Mouse (Mus musculus) R1 (cell line): ENCODE measurements around the gene Serpina11.
A peak's percentile ranks its signal among the peaks of the same experiment; 100 is the strongest.
"Not testable (repeated sequence)": the region's sequence is repeated elsewhere in the genome, so short reads cannot be mapped to it uniquely, and the experiment has no call there.

Experiments used
- DNase-seq: peaks from one replicate; pipeline ENCODE4 v3.0.0-alpha.2; 2018; ENCODE audit warnings: low read depth, low spot score

Gene Serpina11

DNA sequence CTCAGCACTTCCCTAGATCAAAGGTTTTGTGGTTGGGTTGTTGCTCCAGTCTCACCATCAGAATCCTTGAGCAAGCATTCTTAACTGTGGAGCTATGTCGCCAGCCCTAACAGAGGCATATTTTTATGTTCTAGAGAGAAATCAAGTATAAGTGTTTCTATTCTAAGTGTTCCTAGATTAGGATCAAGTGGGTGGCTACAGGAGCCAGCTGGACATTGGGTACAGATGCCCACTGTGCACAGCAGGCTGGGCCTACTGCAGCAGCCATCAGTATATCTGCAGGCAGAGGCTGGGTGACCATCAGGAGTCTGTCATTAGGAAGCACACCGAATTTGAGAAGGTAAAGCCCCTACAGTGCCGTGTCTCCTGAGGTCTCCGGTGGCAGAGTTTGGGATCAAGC is 18.7 kb downstream of the Serpina11 start:
- no peak for DNase-seq

DNA sequence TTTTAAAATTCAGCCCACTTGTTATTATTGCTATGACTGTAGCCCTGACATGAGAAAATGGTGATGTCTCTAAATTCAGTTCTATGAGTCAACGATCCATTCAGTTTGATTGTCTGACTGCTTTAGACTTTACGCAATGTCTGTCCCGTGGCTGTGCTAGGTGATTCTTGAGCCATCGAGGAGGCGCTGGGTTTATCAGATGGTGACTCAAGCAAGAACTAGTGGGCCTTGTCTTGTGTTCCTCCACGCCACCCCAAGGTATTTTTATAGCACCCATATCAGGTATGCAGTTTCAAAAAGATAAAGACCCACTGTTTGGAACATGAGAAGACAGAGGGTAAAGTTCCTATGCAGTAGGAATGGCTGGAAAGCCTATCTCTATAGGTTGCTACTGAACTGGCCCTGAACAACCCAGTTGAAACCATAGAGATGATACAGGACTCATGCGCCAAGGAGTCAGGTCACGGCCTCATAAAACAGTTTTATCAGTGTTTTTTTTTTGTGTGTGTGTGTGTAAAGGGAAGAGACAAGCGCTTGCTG is 20.1 kb downstream of the Serpina11 start:
- DNase-seq: peak; percentile 0

DNA sequence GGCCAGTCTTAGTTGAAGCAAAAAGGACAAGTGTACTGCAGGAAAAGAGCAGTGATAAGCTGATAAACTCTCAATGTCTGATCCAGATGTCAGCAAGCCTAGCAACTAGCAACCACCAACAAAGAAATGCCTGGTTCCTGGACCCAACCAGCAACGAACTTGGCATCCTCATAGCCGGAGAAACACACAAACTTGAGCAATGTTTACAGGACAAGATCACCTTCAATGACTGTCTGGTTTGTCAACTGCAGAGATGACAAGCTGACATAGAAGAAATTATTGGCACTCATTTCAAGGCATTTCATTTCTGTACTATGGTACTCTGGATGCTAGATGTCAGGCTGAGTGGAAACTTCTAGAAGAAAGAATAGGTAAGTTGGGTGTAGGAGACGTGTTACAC is 23.0 kb downstream of the Serpina11 start:
- peak; percentile 0 for DNase-seq

DNA sequence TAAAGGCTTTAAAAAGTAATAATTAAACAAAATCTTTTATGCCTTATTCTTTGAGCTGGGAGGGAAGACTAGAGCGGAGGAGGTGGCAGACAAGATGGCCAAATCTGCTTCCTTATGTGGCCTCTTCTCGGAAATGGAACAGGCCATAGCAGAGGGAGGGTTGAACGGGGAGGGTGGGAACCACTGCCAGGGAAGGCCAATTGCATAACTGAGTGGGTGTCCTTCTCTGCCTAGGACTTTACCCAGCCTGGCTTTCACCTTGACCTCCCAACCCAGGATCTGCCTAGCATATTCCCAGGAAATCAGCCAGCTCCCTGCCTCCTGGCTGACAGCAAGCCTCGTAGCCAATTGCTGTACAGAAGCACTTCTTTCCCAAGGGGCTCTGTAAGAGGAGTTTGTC is 26.5 kb downstream of the Serpina11 start:
- no peak for DNase-seq

- DNase-seq: no peak
These were observed 26.9 kb downstream of the Serpina11 start for GRCm38 (mm10) chr12:103962860-103963259.

- no peak for DNase-seq
These were observed 27.4 kb downstream of the Serpina11 start for GRCm38 (mm10) chr12:103962337-103962736.

DNA sequence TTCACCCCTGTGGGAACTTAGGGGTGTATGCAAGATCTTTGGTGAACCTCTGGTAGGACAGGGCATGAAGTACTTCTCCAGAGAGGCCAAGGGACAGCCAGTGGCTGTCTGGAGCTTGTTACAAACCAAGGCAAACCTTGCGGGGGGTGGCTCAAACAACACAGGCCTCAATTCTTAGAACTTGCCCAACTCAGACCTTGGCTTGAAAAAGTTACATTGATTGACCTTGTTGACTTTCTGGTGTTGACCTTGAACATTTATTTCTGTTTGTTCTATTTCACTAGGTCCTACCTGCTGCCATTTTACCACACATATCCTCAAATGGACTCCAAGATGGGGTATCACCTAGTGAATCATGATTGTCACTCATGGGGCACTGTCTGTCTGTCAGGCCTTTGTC is 28.0 kb downstream of the Serpina11 start:
- peak; percentile 0 for DNase-seq

DNA sequence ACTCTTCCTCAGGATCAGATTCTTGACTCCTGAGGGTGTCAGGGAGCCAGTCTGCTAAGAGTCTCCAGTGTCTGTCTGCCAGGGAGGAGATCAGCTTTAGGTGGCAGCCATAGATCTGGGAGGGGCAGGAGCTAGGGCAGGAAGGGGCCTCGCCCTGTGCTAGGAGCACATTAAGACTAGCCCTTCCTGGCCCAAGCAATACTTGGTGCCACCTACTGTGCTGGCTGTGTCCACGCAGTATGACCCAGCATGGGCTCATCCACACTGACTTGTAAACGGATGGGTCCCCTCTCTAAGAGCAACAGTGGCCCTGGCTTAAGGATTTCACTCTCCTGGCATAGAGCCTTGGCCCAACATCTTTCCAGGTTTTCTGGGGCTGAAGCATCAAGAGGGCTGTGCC is 31.0 kb downstream of the Serpina11 start, which contains the start of gene Serpina1e:
TSS of gene Serpina1e (minus strand) at position 178 of the 400 bp plus-strand sequence.
- no peak for DNase-seq

DNA sequence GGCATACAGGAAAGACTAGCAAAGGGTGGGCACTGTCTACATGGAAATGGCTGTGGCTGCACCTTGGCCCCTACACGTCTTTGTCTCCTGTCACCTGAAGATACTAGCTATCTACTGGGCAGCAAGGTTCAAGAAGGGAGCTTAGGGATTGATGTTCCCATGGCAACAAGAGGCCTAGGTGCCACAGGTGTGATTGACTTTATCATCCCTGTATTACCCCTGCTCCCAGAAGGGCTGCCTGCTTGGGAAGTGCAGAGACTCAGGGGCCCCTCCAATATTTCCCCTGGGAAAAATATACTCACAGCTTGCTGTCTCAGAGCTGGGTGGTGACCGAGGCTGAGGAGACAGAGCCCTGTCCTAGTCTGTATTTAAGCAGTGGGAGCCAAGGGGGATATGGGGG is 33.2 kb downstream of the Serpina11 start:
- not testable (repeated sequence) for DNase-seq

DNA sequence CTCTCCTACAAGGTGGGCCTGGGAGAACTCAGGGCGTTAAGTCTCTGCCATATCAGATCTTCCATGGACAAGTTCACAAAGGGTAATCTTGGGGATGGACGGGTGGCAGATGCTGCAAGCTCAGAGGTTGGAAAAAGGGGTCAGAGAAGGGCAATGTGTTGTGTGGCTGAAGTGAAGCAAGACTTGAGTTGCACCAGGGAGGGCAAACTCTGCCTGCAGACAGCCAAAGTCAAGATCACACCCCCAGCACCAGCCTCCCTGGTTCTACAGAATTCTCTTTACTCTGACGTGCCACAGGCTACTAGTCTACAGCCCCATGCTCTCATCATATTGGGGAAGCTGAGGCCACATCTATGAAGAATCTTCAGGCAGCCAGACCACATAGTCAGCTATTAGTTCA is 36.8 kb downstream of the Serpina11 start:
- DNase-seq: not testable (repeated sequence)

GRCm38 (mm10) chr12:103946243-103946642 is 43.5 kb downstream of the Serpina11 start:
- no peak for DNase-seq
